9 mouse cellular contexts compared by ENCODE assay signal in the genomic region with DNA sequence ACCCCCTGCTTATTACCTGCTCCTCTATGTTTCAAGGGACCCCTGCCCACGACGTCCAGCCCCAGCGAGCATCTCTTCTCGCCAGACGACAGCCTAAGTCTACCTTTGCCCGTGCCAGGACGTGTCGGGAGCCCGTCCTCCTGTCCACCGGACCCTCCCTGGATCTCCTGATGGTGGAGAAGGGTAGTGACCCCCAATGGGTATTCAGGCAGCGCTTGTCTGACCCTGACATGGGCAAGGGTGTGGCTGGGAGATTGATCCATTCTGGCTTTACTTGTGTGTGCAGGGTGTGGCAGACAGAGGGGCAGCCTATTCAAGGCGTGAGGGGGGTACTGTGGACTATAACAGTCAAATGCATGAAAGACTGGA. TPM values are rescaled to one million over a fixed set of nuclear protein-coding genes. Genes with fewer than 3 reads are reported as not detected.
DNase-seq lines count a peak whose midpoint lies in the region; ATAC-seq and TF ChIP-seq lines count a peak whose summit lies in the region.
"Had no signal": no experiment of that assay in that cellular context is flagged by ENCODE, and none has a peak within 500 bp of the region (broad histone marks: within the 10 kb centered on the region; RNA-seq: fewer than 3 reads in every experiment).

No protein-coding gene starts in this region.

- 1% methylated on average over 12 of the region's 12 CpGs for WGBS in kidney, embryonic 15.5 days
- WGBS in hindbrain, postnatal 0 days: 1% methylated on average over 12 of the region's 12 CpGs
- 1% methylated on average over 12 of the region's 12 CpGs for WGBS in midbrain, embryonic 16.5 days

- ATAC-seq in kidney, embryonic 15.5 days (replicated peaks; ENCODE audit: low FRiP score): no peak
- ATAC-seq in hindbrain, postnatal 0 days: peak; percentile 39
- peak; percentile 44; the same call in 1 of the 2 replicates for ATAC-seq in midbrain, embryonic 16.5 days

- no peak for DNase-seq in kidney, postnatal 10 days
- DNase-seq in hindbrain, postnatal 0 days (ENCODE audit: low spot score): no peak
- no peak for DNase-seq in cerebellum, adult 9-11 months
- DNase-seq in cerebellum, adult 11-12 months: no peak
- no peak for DNase-seq in urinary bladder, postnatal 14 days (ENCODE audit: low spot score)

- H3K27me3 ChIP-seq in kidney, embryonic 15.5 days: peaks cover 4% of the 10 kb centered on the region; the same call in 1 of the 2 replicates
- H3K27me3 ChIP-seq in hindbrain, postnatal 0 days (ENCODE audit: insufficient read depth, low read length): no peaks in the 10 kb centered on the region
- H3K27me3 ChIP-seq in midbrain, embryonic 16.5 days (ENCODE audit: control insufficient read depth, insufficient read depth, low read depth, low read length): no peaks in the 10 kb centered on the region

- peak overlapping the region; percentile 96 for H3K4me3 ChIP-seq in kidney, embryonic 15.5 days (replicated peaks)
- peak overlapping the region; percentile 75 for H3K4me3 ChIP-seq in cortical plate, adult 2 months (ENCODE audit: insufficient read depth, low read length)
- H3K4me3 ChIP-seq in hindbrain, postnatal 0 days (ENCODE audit: low read length): peak overlapping the region; percentile 88
- H3K4me3 ChIP-seq in midbrain, embryonic 16.5 days (ENCODE audit: low read depth, low read length): peak overlapping the region; percentile 79

- H3K36me3 ChIP-seq in kidney, embryonic 15.5 days: no peaks in the 10 kb centered on the region
- no peaks in the 10 kb centered on the region for H3K36me3 ChIP-seq in hindbrain, postnatal 0 days (ENCODE audit: insufficient read depth, low read length)
- H3K36me3 ChIP-seq in midbrain, embryonic 16.5 days (ENCODE audit: control insufficient read depth, insufficient read depth, low read length): no peaks in the 10 kb centered on the region

- H3K9ac ChIP-seq in kidney, embryonic 15.5 days: peak overlapping the region; percentile 90
- peak overlapping the region; percentile 93 for H3K9ac ChIP-seq in hindbrain, postnatal 0 days (replicated peaks; ENCODE audit: low read length)
- H3K9ac ChIP-seq in midbrain, embryonic 16.5 days (ENCODE audit: low read depth, low read length): peak overlapping the region; percentile 83

- H3K9me3 ChIP-seq in kidney, embryonic 15.5 days (replicated peaks): no peaks in the 10 kb centered on the region
- no peaks in the 10 kb centered on the region for H3K9me3 ChIP-seq in hindbrain, postnatal 0 days (ENCODE audit: low read length)
- H3K9me3 ChIP-seq in midbrain, embryonic 16.5 days (replicated peaks; ENCODE audit: control insufficient read depth, low read length, poor library complexity, severe bottlenecking): no peaks in the 10 kb centered on the region

- TF ChIP-seq CTCF in cortical plate, adult 2 months (IDR thresholded peaks at IDR 0.05; ENCODE audit: extremely low read depth, insufficient read depth, low read length): no peak
- TF ChIP-seq CTCF in hindbrain, postnatal 0 days (IDR thresholded peaks at IDR 0.05; ENCODE audit: low read depth): no peak

- H3K4me1 ChIP-seq in kidney, embryonic 15.5 days: peaks cover 18% of the 10 kb centered on the region
- H3K4me1 ChIP-seq in cortical plate, adult 2 months (ENCODE audit: control insufficient read depth, insufficient read depth, low read length): peaks cover 7% of the 10 kb centered on the region
- peaks cover 20% of the 10 kb centered on the region for H3K4me1 ChIP-seq in hindbrain, postnatal 0 days (ENCODE audit: insufficient read depth, low read length)
- H3K4me1 ChIP-seq in midbrain, embryonic 16.5 days (ENCODE audit: control insufficient read depth, insufficient read depth, low read length): peaks cover 27% of the 10 kb centered on the region

- TF ChIP-seq POLR2A in cortical plate, adult 2 months (IDR thresholded peaks at IDR 0.05; ENCODE audit: extremely low read depth, insufficient read depth, low read length): no peak

- H3K4me2 ChIP-seq in kidney, embryonic 15.5 days: peak overlapping the region; percentile 81
- peak overlapping the region; percentile 98 for H3K4me2 ChIP-seq in hindbrain, postnatal 0 days (ENCODE audit: low read depth, low read length)
- peak overlapping the region; percentile 63 for H3K4me2 ChIP-seq in midbrain, embryonic 16.5 days (ENCODE audit: low read length)

- H3K27ac ChIP-seq in kidney, embryonic 15.5 days: no peak overlapping the region
- H3K27ac ChIP-seq in cortical plate, adult 2 months (ENCODE audit: insufficient read depth, low read length): peak overlapping the region; percentile 97
- H3K27ac ChIP-seq in hindbrain, postnatal 0 days: peak overlapping the region; percentile 87
- peak overlapping the region; percentile 76 for H3K27ac ChIP-seq in midbrain, embryonic 16.5 days (ENCODE audit: low read length)

RNA-seq across cellular contexts. Expression of gene Zfp316, which starts 0.3 kb away (rescaled TPM):
- polyA plus RNA-seq in kidney, embryonic 15.5 days (2015; fragmentation: Nextera tagmentation; extraction: Ambion mirVana): 3.2 and 3.3 TPM in 2 replicates
- polyA plus RNA-seq in cortical plate, adult 2 months (2012; rRNA removed): 13.9 and 15.8 TPM in 2 replicates
- total RNA-seq in hindbrain, postnatal 0 days (2014; rRNA removed): 28.0 and 31.3 TPM in 2 replicates
- polyA plus RNA-seq in hindbrain, postnatal 0 days (2015; fragmentation: Nextera tagmentation; extraction: Ambion mirVana): 5.4 and 6.2 TPM in 2 replicates
- polyA plus RNA-seq in midbrain, embryonic 16.5 days (2015; fragmentation: Nextera tagmentation; extraction: Ambion mirVana): 8.7 and 9.6 TPM in 2 replicates

RNA-seq across cellular contexts. Expression of gene Zfp853, which starts 23.3 kb away (rescaled TPM):
- 0.08 TPM in 2 replicates for polyA plus RNA-seq in kidney, embryonic 15.5 days (2015; fragmentation: Nextera tagmentation; extraction: Ambion mirVana)
- 10.4 and 11.8 TPM in 2 replicates for polyA plus RNA-seq in cortical plate, adult 2 months (2012; rRNA removed)
- total RNA-seq in hindbrain, postnatal 0 days (2014; rRNA removed): 31.7 and 33.5 TPM in 2 replicates
- 0.53 and 0.61 TPM in 2 replicates for polyA plus RNA-seq in hindbrain, postnatal 0 days (2015; fragmentation: Nextera tagmentation; extraction: Ambion mirVana)
- polyA plus RNA-seq in midbrain, embryonic 16.5 days (2015; fragmentation: Nextera tagmentation; extraction: Ambion mirVana): 0.15 and 0.48 TPM in 2 replicates
- polyA plus RNA-seq: inflammation-experienced regulatory T-cells, adult 6 months had no signal

RNA-seq across cellular contexts. Expression of gene Zfp12, which starts 35.2 kb away (rescaled TPM):
- polyA plus RNA-seq in kidney, embryonic 15.5 days (2015; fragmentation: Nextera tagmentation; extraction: Ambion mirVana): 15.6 and 17.0 TPM in 2 replicates
- polyA plus RNA-seq in cortical plate, adult 2 months (2012; rRNA removed): 21.9 and 22.7 TPM in 2 replicates
- total RNA-seq in hindbrain, postnatal 0 days (2014; rRNA removed): 32.6 and 33.5 TPM in 2 replicates
- polyA plus RNA-seq in hindbrain, postnatal 0 days (2015; fragmentation: Nextera tagmentation; extraction: Ambion mirVana): 12.2 and 12.3 TPM in 2 replicates
- polyA plus RNA-seq in midbrain, embryonic 16.5 days (2015; fragmentation: Nextera tagmentation; extraction: Ambion mirVana): 18.9 and 20.0 TPM in 2 replicates

RNA-seq across cellular contexts. Expression of gene Spdye4a, which starts 43.4 kb away (rescaled TPM):
- polyA plus RNA-seq in kidney, embryonic 15.5 days (2015; fragmentation: Nextera tagmentation; extraction: Ambion mirVana): not detected in 2 replicates
- 0.11 TPM in 1 of 2 replicates, not detected in the other for polyA plus RNA-seq in cortical plate, adult 2 months (2012; rRNA removed)
- 0.84 TPM in 1 of 2 replicates, not detected in the other for total RNA-seq in hindbrain, postnatal 0 days (2014; rRNA removed)
- not detected in 2 replicates for polyA plus RNA-seq in hindbrain, postnatal 0 days (2015; fragmentation: Nextera tagmentation; extraction: Ambion mirVana)
- not detected in 2 replicates for polyA plus RNA-seq in midbrain, embryonic 16.5 days (2015; fragmentation: Nextera tagmentation; extraction: Ambion mirVana)
- polyA plus RNA-seq: inflammation-experienced regulatory T-cells, adult 6 months had no signal

RNA-seq across cellular contexts. Expression of gene E130309D02Rik, which starts 45.0 kb away (rescaled TPM):
- polyA plus RNA-seq in kidney, embryonic 15.5 days (2015; fragmentation: Nextera tagmentation; extraction: Ambion mirVana): 39.9 and 43.6 TPM in 2 replicates
- polyA plus RNA-seq in cortical plate, adult 2 months (2012; rRNA removed): 16.3 and 16.9 TPM in 2 replicates
- 42.0 and 44.4 TPM in 2 replicates for total RNA-seq in hindbrain, postnatal 0 days (2014; rRNA removed)
- polyA plus RNA-seq in hindbrain, postnatal 0 days (2015; fragmentation: Nextera tagmentation; extraction: Ambion mirVana): 21.7 and 23.9 TPM in 2 replicates
- 25.3 and 31.3 TPM in 2 replicates for polyA plus RNA-seq in midbrain, embryonic 16.5 days (2015; fragmentation: Nextera tagmentation; extraction: Ambion mirVana)
